Mouse (Mus musculus) retina, postnatal 7 days (tissue): Measurements from ENCODE around the gene Tlx2.

Source experiments
- DNase-seq: peaks from one replicate; pipeline ENCODE4 v3.0.0-alpha.2; 2012; ENCODE audit warnings: low read depth, low spot score

The Tlx2 gene

GRCm38 (mm10) chr6:83054871-83055431, 15.1 kb downstream of the Tlx2 start, which contains the start of gene Htra2:
Htra2 (minus strand) TSS chr6:83055273.
- no peak for DNase-seq

GRCm38 (mm10) chr6:83054074-83054851, 15.8 kb downstream of the Tlx2 start, which contains the start of gene Aup1:
Aup1 (plus strand) TSS chr6:83054521.
- peak; percentile 98 for DNase-seq

- no peak for DNase-seq
These were observed 16.7 kb downstream of the Tlx2 start for GRCm38 (mm10) chr6:83053136-83053960.

- no peak for DNase-seq
These were observed 20.7 kb downstream of the Tlx2 start for GRCm38 (mm10) chr6:83049367-83049766.

- no peak for DNase-seq
These were observed 25.4 kb downstream of the Tlx2 start for GRCm38 (mm10) chr6:83044742-83045141.

- DNase-seq = no peak
These were observed 26.1 kb downstream of the Tlx2 start for GRCm38 (mm10) chr6:83043993-83044392.

- DNase-seq = no peak
These were observed 26.5 kb downstream of the Tlx2 start for GRCm38 (mm10) chr6:83043561-83043960.

GRCm38 (mm10) chr6:83040601-83041000, 29.5 kb downstream of the Tlx2 start:
- no peak for DNase-seq

- DNase-seq = peak; percentile 68
These were observed 31.5 kb downstream of the Tlx2 start for GRCm38 (mm10) chr6:83038496-83039012.

GRCm38 (mm10) chr6:83037188-83037587, 32.9 kb downstream of the Tlx2 start:
- no peak for DNase-seq

- no peak for DNase-seq
These were observed 35.5 kb downstream of the Tlx2 start for GRCm38 (mm10) chr6:83034463-83035055.

GRCm38 (mm10) chr6:83033249-83034185, 36.6 kb downstream of the Tlx2 start, which contains the start of the genes Dok1 and Loxl3:
Dok1 (minus strand) TSS chr6:83033471.
Loxl3 (plus strand) TSS chr6:83034173.
- no peak for DNase-seq

GRCm38 (mm10) chr6:83032769-83033191, 37.3 kb downstream of the Tlx2 start:
- DNase-seq = no peak

GRCm38 (mm10) chr6:83031921-83032590, 38.0 kb downstream of the Tlx2 start:
- no peak for DNase-seq

GRCm38 (mm10) chr6:83031111-83031510, 39.0 kb downstream of the Tlx2 start:
- DNase-seq = no peak

- no peak for DNase-seq
These were observed 40.3 kb downstream of the Tlx2 start for GRCm38 (mm10) chr6:83029777-83030176.

GRCm38 (mm10) chr6:83027706-83028105, 42.4 kb downstream of the Tlx2 start:
- DNase-seq = no peak

- DNase-seq = no peak
These were observed 42.8 kb downstream of the Tlx2 start for GRCm38 (mm10) chr6:83027293-83027692.

- no peak for DNase-seq
These were observed 44.9 kb downstream of the Tlx2 start for GRCm38 (mm10) chr6:83025221-83025620.

GRCm38 (mm10) chr6:83024421-83024820, 45.7 kb downstream of the Tlx2 start:
- no peak for DNase-seq
